Mouse (Mus musculus) Muller cell, postnatal 12 days (primary cell): Measurements from ENCODE around the gene Arhgef6.

Source experiments
- DNase-seq: peaks from one replicate; pipeline ENCODE4 v3.0.0-alpha.2; 2015; ENCODE audit errors: inconsistent ontology term

The Arhgef6 gene

GRCm38 (mm10) chrX:57196319-57196718 lies 142.2 kb downstream of the Arhgef6 start:
- DNase-seq, result no peak

- DNase-seq, result no peak
Observed at GRCm38 (mm10) chrX:57189335-57189734, 149.2 kb downstream of the Arhgef6 start.

- no peak for DNase-seq
Observed at GRCm38 (mm10) chrX:57187301-57187700, 151.2 kb downstream of the Arhgef6 start.

GRCm38 (mm10) chrX:57183359-57183758 lies 155.2 kb downstream of the Arhgef6 start:
- no peak for DNase-seq

- no peak for DNase-seq
Observed at GRCm38 (mm10) chrX:57182470-57182869, 156.1 kb downstream of the Arhgef6 start.
